Mouse (Mus musculus) liver, embryonic 14.5 days (tissue): ENCODE measurements around the gene Serpina9. TPM values are rescaled to one million over a fixed set of nuclear protein-coding genes. Genes with fewer than 3 reads are reported as not detected.

Experiments
- ATAC-seq: fragments of 200-750 bp; cut with Nextera tagmentation; 2 replicates; pipeline ENCODE4 v1.8.0; 2017; ENCODE audit warnings: moderate number of reproducible peaks, mild to moderate bottlenecking, moderate library complexity; ENCODE audit not compliant: insufficient read depth
- DNase-seq, 3 experiments: peaks; one replicate each; pipeline ENCODE4 v3.0.0-alpha.2; 2012 to 2013; ENCODE audit warnings: low read depth in 3 of 3, low spot score in 3 of 3
- H3K27ac ChIP-seq: fragments of 300-500 bp; sonication (generic); 2 replicates; pipeline ENCODE4 v1.5.1; 2014; ENCODE audit warnings: moderate library complexity, mild to moderate bottlenecking, control low read depth, inconsistent platforms
- H3K27me3 ChIP-seq: fragments of 300-500 bp; sonication (generic); 2 replicates; pipeline ENCODE4 v1.6.1; 2014; ENCODE audit warnings: mild to moderate bottlenecking, low read length, moderate library complexity; ENCODE audit not compliant: control insufficient read depth, insufficient read depth
- H3K36me3 ChIP-seq: fragments of 300-500 bp; sonication (generic); replicated peaks from 2 replicates; pipeline ENCODE4 v1.6.1; 2014; ENCODE audit warnings: low read depth; ENCODE audit not compliant: control insufficient read depth, insufficient read depth
- H3K4me1 ChIP-seq, 2 experiments: fragments of 200-500 bp in 1 of 2; fragments of 300-500 bp in 1 of 2; sonication (generic) in 1 of 2; replicated peaks; 2 replicates each; pipeline ENCODE4 v1.6.1; 2012 to 2014; ENCODE audit warnings: antibody characterized with exemption in 1 of 2, inconsistent platforms in 1 of 2, low read length in 1 of 2; ENCODE audit not compliant: control insufficient read depth in 2 of 2, insufficient read depth in 2 of 2
- H3K4me2 ChIP-seq: fragments of 300-500 bp; sonication (generic); 2 replicates; pipeline ENCODE4 v1.6.1; 2014; ENCODE audit warnings: low read depth, mild to moderate bottlenecking, control low read depth, moderate library complexity
- H3K4me3 ChIP-seq, 2 experiments: fragments of 200-500 bp in 1 of 2; fragments of 300-500 bp in 1 of 2; sonication (generic) in 1 of 2; 2 replicates each; pipeline ENCODE4 v1.5.1; 2012 to 2014; ENCODE audit warnings: low read depth in 2 of 2, low read length in 2 of 2, mild to moderate bottlenecking in 2 of 2, control low read depth in 1 of 2, inconsistent platforms in 1 of 2, moderate library complexity in 1 of 2; ENCODE audit not compliant: insufficient read depth in 1 of 2
- H3K9ac ChIP-seq: fragments of 300-500 bp; sonication (generic); replicated peaks from 2 replicates; pipeline ENCODE4 v1.6.1; 2014; ENCODE audit warnings: mild to moderate bottlenecking, control low read depth, moderate library complexity
- H3K9me3 ChIP-seq: fragments of 300-500 bp; sonication (generic); 2 replicates; pipeline ENCODE4 v1.6.1; 2016; ENCODE audit warnings: low read length, mixed read lengths; ENCODE audit not compliant: control insufficient read depth
- CTCF ChIP-seq: IDR thresholded peaks from 2 replicates; pipeline ENCODE4 v1.5.1; 2016; ENCODE audit warnings: antibody characterized with exemption, low read depth, control low read depth
- EP300 ChIP-seq: IDR thresholded peaks from 2 replicates; pipeline ENCODE4 v1.6.1; 2016; ENCODE audit warnings: antibody characterized with exemption, low read depth
- WGBS: fragments of 180-500 bp; shearing (Covaris S2); extraction: QIAGEN DNeasy Blood & Tissue Kit; methylation state at CpG from one replicate; pipeline ENCODE4 v1.1.7; 2014; ENCODE audit not compliant: insufficient replicate concordance; 5-methylcytosine and 5-hydroxymethylcytosine counted together
- polyA plus RNA-seq, 2 experiments: library from polyadenylated mRNA; depleted of rRNA in 1 of 2; stranded (reverse) in 1 of 2; unstranded in 1 of 2; fragments of >200 nt; fragmentation: Nextera tagmentation in 1 of 2; extraction: Ambion mirVana in 1 of 2; gene quantifications; 2 replicates each; pipeline versions ENCODE4 v1.2.1 to v1.2.3; 2012 to 2014

The Serpina9 gene
- polyA plus RNA-seq, 2 experiments = not detected

DNA sequence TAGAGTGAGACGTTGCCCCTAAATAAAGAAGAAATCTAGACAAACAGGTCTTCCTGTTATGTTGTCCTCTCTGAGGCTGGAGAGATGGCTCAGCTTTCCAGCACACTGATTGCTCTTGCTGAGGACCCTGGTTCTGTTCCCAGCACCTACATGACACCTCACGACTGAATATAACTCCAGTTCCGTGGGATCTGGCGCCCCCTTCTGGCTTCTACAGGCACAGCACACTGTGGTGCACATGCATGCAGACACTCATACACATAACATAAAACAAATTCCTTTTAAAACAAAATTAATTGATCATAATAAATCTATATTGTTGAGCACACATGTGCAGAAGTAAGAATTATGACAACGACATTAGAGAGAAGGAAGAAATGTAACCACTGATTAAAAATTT lies 8.9 kb downstream of the Serpina9 start:
- ATAC-seq (no peak), DNase-seq (no peak)
- Histone ChIP-seq H3K4me3 (no peak overlapping the region), H3K36me3 (no peaks in the 10 kb centered on the region), H3K9me3 (no peaks in the 10 kb centered on the region), H3K27me3 (no peaks in the 10 kb centered on the region), H3K4me1 (peaks cover 0 to 3% of the 10 kb centered on the region in 2 experiments; a peak in 2 of 4 replicates), H3K4me2 (no peak overlapping the region), H3K9ac (no peak overlapping the region), H3K27ac (no peak overlapping the region)
- 65% methylated on average over 5 of the region's 5 CpGs for WGBS
- TF ChIP-seq EP300 = no peak
- no peak; the same call in 1 of the 2 replicates for TF ChIP-seq CTCF

DNA sequence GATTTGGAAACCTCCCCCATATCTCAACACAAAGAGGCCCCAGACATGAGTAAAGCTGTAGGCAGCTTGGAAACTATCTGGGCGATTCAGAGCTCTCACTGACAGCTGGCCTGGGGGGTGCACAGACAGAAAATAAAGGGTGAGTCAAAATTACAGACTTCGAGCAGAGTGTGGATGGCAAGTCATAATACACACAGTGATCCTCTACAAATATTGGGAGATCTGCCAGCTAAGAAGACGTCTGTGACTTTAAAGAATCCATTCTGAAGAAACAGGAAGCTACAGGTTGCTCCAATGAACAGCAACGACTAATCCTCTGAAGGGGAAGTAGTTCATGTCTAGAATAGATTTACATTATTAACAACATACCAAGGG lies 10.3 kb downstream of the Serpina9 start:
- peaks cover 0 to 3% of the 10 kb centered on the region in 2 experiments; a peak in 2 of 4 replicates for H3K4me1 ChIP-seq
- no peak overlapping the region for H3K4me2 ChIP-seq
- ATAC-seq (no peak), DNase-seq (no peak)
- 28% methylated on average over 4 of the region's 4 CpGs for WGBS
- H3K36me3 ChIP-seq = no peaks in the 10 kb centered on the region
- no peaks in the 10 kb centered on the region for H3K27me3 ChIP-seq
- no peak overlapping the region for H3K9ac ChIP-seq
- TF ChIP-seq EP300 (no peak), CTCF (no peak)
- H3K9me3 ChIP-seq = no peaks in the 10 kb centered on the region
- no peak overlapping the region for H3K27ac ChIP-seq
- no peak overlapping the region for H3K4me3 ChIP-seq

DNA sequence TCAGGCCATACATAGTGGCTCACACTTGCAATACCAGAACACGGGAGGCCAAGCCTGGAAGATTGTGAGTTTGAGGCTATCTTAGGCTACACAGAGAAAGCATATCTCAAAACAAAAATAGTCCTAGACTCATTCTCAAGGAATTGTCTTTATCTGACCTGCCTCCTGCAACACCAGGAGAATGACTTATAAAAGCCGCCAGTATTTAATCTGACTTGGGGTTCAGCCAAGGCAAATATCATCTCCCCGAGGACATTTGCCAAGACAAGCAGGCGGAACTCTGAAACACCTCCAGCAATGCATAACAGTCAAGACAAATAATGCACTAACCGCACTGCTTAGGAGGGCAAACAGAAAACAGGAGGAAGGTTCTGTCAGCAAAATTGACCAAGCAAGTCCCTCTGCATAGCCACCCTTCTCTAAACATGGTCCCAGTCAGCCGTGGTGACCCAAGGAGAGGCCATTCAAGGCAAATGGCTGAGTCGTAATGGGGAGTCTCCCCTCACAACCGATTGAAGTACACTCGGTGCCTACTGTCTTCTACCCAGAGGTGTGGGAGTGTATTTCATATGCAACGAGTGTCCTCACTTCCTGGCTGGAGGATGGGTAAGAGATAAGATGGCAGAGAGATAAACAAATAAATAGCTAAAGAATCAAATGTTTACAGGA lies 10.9 kb downstream of the Serpina9 start:
- no peak for TF ChIP-seq CTCF
- TF ChIP-seq EP300 = no peak
- no peak overlapping the region for H3K27ac ChIP-seq
- H3K9me3 ChIP-seq = no peaks in the 10 kb centered on the region
- H3K4me2 ChIP-seq = no peak overlapping the region
- H3K4me1 ChIP-seq = peaks cover 0 to 3% of the 10 kb centered on the region in 2 experiments; a peak in 2 of 4 replicates
- DNase-seq = no peak
- no peaks in the 10 kb centered on the region for H3K36me3 ChIP-seq
- no peak overlapping the region for H3K9ac ChIP-seq
- no peak for ATAC-seq
- no peak overlapping the region for H3K4me3 ChIP-seq
- no peaks in the 10 kb centered on the region for H3K27me3 ChIP-seq
- 59% methylated on average over 10 of the region's 10 CpGs for WGBS

DNA sequence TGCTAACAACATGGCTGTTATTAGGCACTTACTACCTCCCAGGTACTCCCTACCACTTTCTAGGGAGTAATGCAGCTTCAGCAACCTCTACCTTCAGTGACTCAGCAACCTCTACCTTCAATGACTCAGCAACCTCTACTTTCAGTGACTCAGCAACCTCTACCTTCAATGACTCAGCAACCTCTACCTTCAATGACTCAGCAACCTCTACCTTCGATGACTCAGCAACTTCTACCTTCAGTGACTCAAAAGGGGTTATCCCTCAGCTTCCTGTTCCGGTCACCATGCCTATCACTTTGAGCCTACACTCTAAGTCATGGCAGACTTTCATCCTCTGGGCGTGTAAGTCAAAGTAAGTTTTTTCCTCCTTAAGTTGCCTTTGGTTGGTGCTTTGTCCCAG lies 13.0 kb downstream of the Serpina9 start:
- 62% methylated on average over 3 of the region's 3 CpGs for WGBS
- H3K4me3 ChIP-seq = no peak overlapping the region
- DNase-seq = no peak
- TF ChIP-seq CTCF (no peak), EP300 (no peak)
- H3K9ac ChIP-seq = no peak overlapping the region
- no peaks in the 10 kb centered on the region for H3K9me3 ChIP-seq
- H3K4me1 ChIP-seq = peaks cover 0 to 3% of the 10 kb centered on the region in 2 experiments; a peak in 2 of 4 replicates
- no peak overlapping the region for H3K4me2 ChIP-seq
- no peak for ATAC-seq
- H3K27me3 ChIP-seq = no peaks in the 10 kb centered on the region
- H3K36me3 ChIP-seq = no peaks in the 10 kb centered on the region
- H3K27ac ChIP-seq = no peak overlapping the region

DNA sequence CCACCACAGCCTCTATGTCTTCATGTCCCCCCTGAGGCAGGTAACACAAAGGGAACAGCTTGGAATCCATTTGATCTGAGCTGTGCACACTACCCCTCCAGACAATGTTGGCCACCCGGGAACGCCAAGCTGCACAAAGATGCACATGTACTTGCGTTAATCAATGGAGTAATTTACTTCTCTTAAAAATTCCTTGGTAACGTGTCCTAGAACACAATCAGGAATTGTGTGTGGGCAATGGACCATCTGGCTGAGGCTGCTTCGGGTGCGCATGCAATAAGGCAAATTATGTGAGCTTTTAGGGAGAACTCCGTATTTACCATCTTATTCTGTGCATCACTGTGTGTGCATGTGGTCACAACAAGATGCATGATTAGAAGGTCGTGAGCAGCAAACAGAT lies 13.9 kb downstream of the Serpina9 start:
- 72% methylated on average over 8 of the region's 8 CpGs for WGBS
- no peaks in the 10 kb centered on the region for H3K27me3 ChIP-seq
- TF ChIP-seq EP300 (no peak), CTCF (no peak)
- no peaks in the 10 kb centered on the region for H3K9me3 ChIP-seq
- no peak for ATAC-seq
- no peak overlapping the region for H3K27ac ChIP-seq
- no peaks in the 10 kb centered on the region for H3K36me3 ChIP-seq
- H3K4me1 ChIP-seq = peaks cover 0 to 3% of the 10 kb centered on the region in 2 experiments; a peak in 2 of 4 replicates
- DNase-seq = no peak
- no peak overlapping the region for H3K9ac ChIP-seq
- no peak overlapping the region for H3K4me2 ChIP-seq
- H3K4me3 ChIP-seq = no peak overlapping the region
